12 mouse cellular contexts compared by ENCODE assay signal in genomic region chr5:25773921-25774790, GRCm38 (mm10). TPM values are rescaled to one million over a fixed set of nuclear protein-coding genes. Genes with fewer than 3 reads are reported as not detected.
DNase-seq lines count a peak whose midpoint lies in the region; ATAC-seq lines count a peak whose summit lies in the region.
"Had no signal": no experiment of that assay in that cellular context is flagged by ENCODE, and none has a peak within 500 bp of the region (broad histone marks: within the 10 kb centered on the region; RNA-seq: fewer than 3 reads in every experiment).

No protein-coding gene starts in this region.

- no peaks in the 10 kb centered on the region for H3K4me1 ChIP-seq in hindbrain, embryonic 16.5 days (ENCODE audit: control insufficient read depth, insufficient read depth, low read depth, low read length)
- no peaks in the 10 kb centered on the region for H3K4me1 ChIP-seq in hindbrain, embryonic 13.5 days (replicated peaks)
- H3K4me1 ChIP-seq: embryonic facial prominence, embryonic 15.5 days; neural tube, embryonic 13.5 days had no signal

- 0 out of 2 replicates have a peak overlapping the region, but pooled peaks have one; percentile 37 for H3K9ac ChIP-seq in hindbrain, embryonic 16.5 days (ENCODE audit: low read depth, low read length)
- no peak overlapping the region for H3K9ac ChIP-seq in hindbrain, embryonic 13.5 days
- H3K9ac ChIP-seq: embryonic facial prominence, embryonic 15.5 days; liver, embryonic 14.5 days; neural tube, embryonic 13.5 days had no signal

- H3K36me3 ChIP-seq in hindbrain, embryonic 16.5 days (ENCODE audit: control insufficient read depth, insufficient read depth, low read length) = no peaks in the 10 kb centered on the region
- H3K36me3 ChIP-seq in hindbrain, embryonic 13.5 days = no peaks in the 10 kb centered on the region
- H3K36me3 ChIP-seq: embryonic facial prominence, embryonic 15.5 days; neural tube, embryonic 13.5 days had no signal

- H3K27me3 ChIP-seq in hindbrain, embryonic 16.5 days (replicated peaks; ENCODE audit: control insufficient read depth, insufficient read depth, low read length) = no peaks in the 10 kb centered on the region
- H3K27me3 ChIP-seq in hindbrain, embryonic 13.5 days = no peaks in the 10 kb centered on the region
- H3K27me3 ChIP-seq: embryonic facial prominence, embryonic 15.5 days; neural tube, embryonic 13.5 days; Patski had no signal

- DNase-seq in cerebellum, adult 8-10 months = peak; percentile 30
- no peak for DNase-seq in cerebellum, adult 9-11 months
- DNase-seq in frontal cortex, postnatal 10 days (ENCODE audit: low spot score in 2 of 2) = peak; percentile 48 to 78
- DNase-seq in right cerebral cortex, adult 18-20 months = peak; percentile 87
- DNase-seq in kidney, adult 11 months = no peak
- DNase-seq in gastrocnemius, postnatal 4 days (ENCODE audit: low spot score in 2 of 2) = no peak

- H3K4me2 ChIP-seq in hindbrain, embryonic 16.5 days (ENCODE audit: low read length) = no peak overlapping the region
- no peak overlapping the region for H3K4me2 ChIP-seq in hindbrain, embryonic 13.5 days
- H3K4me2 ChIP-seq: embryonic facial prominence, embryonic 15.5 days; neural tube, embryonic 13.5 days had no signal

- no peak for ATAC-seq in hindbrain, embryonic 16.5 days
- no peak for ATAC-seq in hindbrain, embryonic 13.5 days (ENCODE audit: low FRiP score)
- ATAC-seq: Patski had no signal

- no peaks in the 10 kb centered on the region for H3K9me3 ChIP-seq in hindbrain, embryonic 16.5 days (ENCODE audit: control insufficient read depth, low read length)
- peaks cover 14% of the 10 kb centered on the region; the same call in 1 of the 2 replicates for H3K9me3 ChIP-seq in hindbrain, embryonic 13.5 days
- H3K9me3 ChIP-seq: embryonic facial prominence, embryonic 15.5 days had no signal

- no peak overlapping the region for H3K27ac ChIP-seq in hindbrain, embryonic 16.5 days (ENCODE audit: low read depth, low read length)
- H3K27ac ChIP-seq in hindbrain, embryonic 13.5 days = no peak overlapping the region
- H3K27ac ChIP-seq: embryonic facial prominence, embryonic 15.5 days; liver, embryonic 14.5 days; neural tube, embryonic 13.5 days had no signal

- no peak overlapping the region for H3K4me3 ChIP-seq in hindbrain, embryonic 16.5 days (ENCODE audit: low read length)
- H3K4me3 ChIP-seq in hindbrain, embryonic 13.5 days = no peak overlapping the region
- H3K4me3 ChIP-seq: embryonic facial prominence, embryonic 15.5 days; neural tube, embryonic 13.5 days had no signal

- WGBS in hindbrain, embryonic 16.5 days = 69% methylated on average over 13 of the region's 13 CpGs
- WGBS in hindbrain, embryonic 13.5 days = 87% methylated on average over 13 of the region's 13 CpGs

RNA-seq across cellular contexts. Expression of gene Actr3b, which starts 14.4 kb away (rescaled TPM):
- 46.3 and 55.1 TPM in 2 replicates for polyA plus RNA-seq in hindbrain, embryonic 16.5 days (2015; fragmentation: Nextera tagmentation; extraction: Ambion mirVana)
- 19.9 and 21.0 TPM in 2 replicates for polyA plus RNA-seq in hindbrain, embryonic 13.5 days (2015; fragmentation: Nextera tagmentation; extraction: Ambion mirVana)
- total RNA-seq in gastrocnemius, postnatal 4 days (2021) = 1 to 10 TPM in 1 of 2 experiments, under 1 TPM in 1; 0.83 to 1.8 TPM

Comparison
In these comparisons a context has a peak if more than half of its experiments do, and no peak if none do; other contexts are left out.
1. DNase-seq: peak in cerebellum, adult 8-10 months (single experiment), frontal cortex, postnatal 10 days (2 of 2) and right cerebral cortex, adult 18-20 months (single experiment); none in cerebellum, adult 9-11 months (single experiment), kidney, adult 11 months (single experiment) and gastrocnemius, postnatal 4 days (0 of 2).